25 mouse cellular contexts compared by ENCODE assay signal in genomic region chr1:92369972-92370371, GRCm38 (mm10).
A peak's percentile ranks its signal among the peaks of the same experiment; 100 is the strongest.
DNase-seq lines count a peak whose midpoint lies in the region; ATAC-seq and TF ChIP-seq lines count a peak whose summit lies in the region.
"Had no signal": no experiment of that assay in that cellular context is flagged by ENCODE, and none has a peak within 500 bp of the region (broad histone marks: within the 10 kb centered on the region; RNA-seq: fewer than 3 reads in every experiment).

No protein-coding gene starts in this region.

- 80% methylated on average over 5 of the region's 5 CpGs for WGBS in heart, embryonic 10.5 days
- WGBS in limb, embryonic 14.5 days: 78% methylated on average over 5 of the region's 5 CpGs
- 84% methylated on average over 5 of the region's 5 CpGs for WGBS in limb, embryonic 10.5 days
- WGBS in kidney, embryonic 14.5 days: 84% methylated on average over 5 of the region's 5 CpGs

- ATAC-seq in limb, embryonic 14.5 days (ENCODE audit: low FRiP score, low read depth): no peak
- no peak for ATAC-seq in kidney, embryonic 14.5 days (ENCODE audit: low FRiP score, low TSS enrichment)
- ATAC-seq: activated CD4-positive, CD25-positive, alpha-beta regulatory T cell, adult 4 months; forebrain, embryonic 13.5 days; forebrain, embryonic 15.5 days; forebrain, postnatal 0 days; Patski had no signal

- H3K4me1 ChIP-seq in heart, embryonic 10.5 days: peaks cover 14% of the 10 kb centered on the region
- peaks cover 23% of the 10 kb centered on the region for H3K4me1 ChIP-seq in limb, embryonic 14.5 days (ENCODE audit: control insufficient read depth, insufficient read depth, low read length)
- H3K4me1 ChIP-seq in limb, embryonic 10.5 days: peaks cover 27% of the 10 kb centered on the region
- H3K4me1 ChIP-seq in kidney, embryonic 14.5 days (ENCODE audit: control insufficient read depth, insufficient read depth, low read length): peaks cover 6% of the 10 kb centered on the region; the same call in 1 of the 2 replicates

- H3K27me3 ChIP-seq in heart, embryonic 10.5 days (ENCODE audit: insufficient read depth, poor library complexity, severe bottlenecking): peaks cover 5% of the 10 kb centered on the region; the same call in 1 of the 2 replicates
- no peaks in the 10 kb centered on the region for H3K27me3 ChIP-seq in limb, embryonic 14.5 days (ENCODE audit: control insufficient read depth, insufficient read depth, low read length)
- no peaks in the 10 kb centered on the region for H3K27me3 ChIP-seq in limb, embryonic 10.5 days (ENCODE audit: low read depth, poor library complexity, severe bottlenecking)
- no peaks in the 10 kb centered on the region for H3K27me3 ChIP-seq in kidney, embryonic 14.5 days (ENCODE audit: control insufficient read depth, insufficient read depth, low read length)
- H3K27me3 ChIP-seq: embryonic facial prominence, embryonic 13.5 days; embryonic facial prominence, embryonic 15.5 days; forebrain, embryonic 13.5 days; forebrain, embryonic 15.5 days; Patski had no signal

- H3K9ac ChIP-seq in limb, embryonic 14.5 days (ENCODE audit: low read depth, low read length, severe bottlenecking): no peak overlapping the region
- no peak overlapping the region for H3K9ac ChIP-seq in kidney, embryonic 14.5 days (ENCODE audit: low read depth, low read length)
- H3K9ac ChIP-seq: embryonic facial prominence, embryonic 13.5 days; embryonic facial prominence, embryonic 15.5 days; forebrain, embryonic 13.5 days; forebrain, embryonic 15.5 days; forebrain, postnatal 0 days had no signal

- DNase-seq in heart, adult 11 months: peak; percentile 45
- DNase-seq in heart, embryonic 10.5 days (ENCODE audit: low spot score): no peak
- peak; percentile 16 for DNase-seq in limb, embryonic 14.5 days (ENCODE audit: low spot score)
- no peak for DNase-seq in limb, embryonic 10.5 days (ENCODE audit: low spot score)
- DNase-seq in right cerebral cortex, postnatal 25 days: peak; percentile 42
- DNase-seq in right cerebral cortex, postnatal 4 days: no peak
- DNase-seq in brain, adult 2 months (ENCODE audit: low read depth, low spot score): peak; percentile 70
- DNase-seq: adrenal gland, adult 8-10 months; adrenal gland, postnatal 14 days; adrenal gland, postnatal 36 days; cerebellum, adult 11 months; cerebellum, adult 18-20 months; cerebellum, adult 8-10 months; cerebellum, adult 9-11 months; cerebellum, postnatal 14 days; cerebellum, postnatal 36 days; embryo, embryonic 11 days; forebrain, postnatal 0 days had no signal

- TF ChIP-seq POLR2A in limb, embryonic 14.5 days (IDR thresholded peaks at IDR 0.05; ENCODE audit: borderline replicate concordance, extremely low read depth, insufficient read depth, insufficient read length): no peak

- no peaks in the 10 kb centered on the region for H3K9me3 ChIP-seq in heart, embryonic 10.5 days
- H3K9me3 ChIP-seq in limb, embryonic 14.5 days (ENCODE audit: control insufficient read depth, low read length): no peaks in the 10 kb centered on the region
- H3K9me3 ChIP-seq in limb, embryonic 10.5 days (replicated peaks): no peaks in the 10 kb centered on the region
- no peaks in the 10 kb centered on the region for H3K9me3 ChIP-seq in kidney, embryonic 14.5 days (ENCODE audit: control insufficient read depth, low read length)
- H3K9me3 ChIP-seq: embryonic facial prominence, embryonic 13.5 days; embryonic facial prominence, embryonic 15.5 days; forebrain, embryonic 13.5 days; forebrain, embryonic 15.5 days had no signal

- no peak overlapping the region for H3K4me3 ChIP-seq in heart, embryonic 10.5 days
- no peak overlapping the region for H3K4me3 ChIP-seq in limb, embryonic 14.5 days (replicated peaks; ENCODE audit: low read length)
- no peak overlapping the region for H3K4me3 ChIP-seq in limb, embryonic 10.5 days
- H3K4me3 ChIP-seq in kidney, embryonic 14.5 days (ENCODE audit: low read length): no peak overlapping the region
- H3K4me3 ChIP-seq: embryonic facial prominence, embryonic 13.5 days; embryonic facial prominence, embryonic 15.5 days; forebrain, embryonic 13.5 days; forebrain, embryonic 15.5 days had no signal

- H3K27ac ChIP-seq in heart, embryonic 10.5 days: no peak overlapping the region
- no peak overlapping the region for H3K27ac ChIP-seq in limb, embryonic 14.5 days (replicated peaks; ENCODE audit: low read depth, low read length)
- no peak overlapping the region for H3K27ac ChIP-seq in limb, embryonic 10.5 days
- no peak overlapping the region for H3K27ac ChIP-seq in kidney, embryonic 14.5 days (ENCODE audit: low read depth, low read length)
- H3K27ac ChIP-seq: embryonic facial prominence, embryonic 15.5 days; forebrain, embryonic 13.5 days; forebrain, embryonic 15.5 days had no signal

- no peak overlapping the region for H3K4me2 ChIP-seq in limb, embryonic 14.5 days (replicated peaks; ENCODE audit: low read depth, low read length, severe bottlenecking)
- H3K4me2 ChIP-seq in kidney, embryonic 14.5 days (replicated peaks; ENCODE audit: low read depth, low read length): no peak overlapping the region
- H3K4me2 ChIP-seq: embryonic facial prominence, embryonic 13.5 days; embryonic facial prominence, embryonic 15.5 days; forebrain, embryonic 13.5 days; forebrain, embryonic 15.5 days had no signal

- no peaks in the 10 kb centered on the region for H3K36me3 ChIP-seq in heart, embryonic 10.5 days
- H3K36me3 ChIP-seq in limb, embryonic 14.5 days (ENCODE audit: control insufficient read depth, insufficient read depth, low read length): no peaks in the 10 kb centered on the region
- H3K36me3 ChIP-seq in limb, embryonic 10.5 days: no peaks in the 10 kb centered on the region
- H3K36me3 ChIP-seq in kidney, embryonic 14.5 days (ENCODE audit: control insufficient read depth, insufficient read depth, low read length): no peaks in the 10 kb centered on the region
- H3K36me3 ChIP-seq: embryonic facial prominence, embryonic 13.5 days; embryonic facial prominence, embryonic 15.5 days; forebrain, embryonic 15.5 days had no signal

Comparison
In these comparisons a context has a peak if more than half of its experiments do, and no peak if none do; other contexts are left out.
1. DNase-seq: peak in heart, adult 11 months (single experiment), limb, embryonic 14.5 days (single experiment), right cerebral cortex, postnatal 25 days (single experiment) and brain, adult 2 months (single experiment); none in heart, embryonic 10.5 days (single experiment), limb, embryonic 10.5 days (single experiment) and right cerebral cortex, postnatal 4 days (single experiment).